Mouse (Mus musculus) NIH3T3 (cell line): ENCODE results near the gene Zc2hc1c.
A peak's percentile ranks its signal among the peaks of the same experiment; 100 is the strongest.
"Not testable (repeated sequence)": the region's sequence is repeated elsewhere in the genome, so short reads cannot be mapped to it uniquely, and the experiment has no call there.

Source experiments
- DNase-seq: peaks from one replicate; pipeline ENCODE4 v3.0.0-alpha.2; 2012; ENCODE audit warnings: low read depth

Gene Zc2hc1c

GRCm38 (mm10) chr12:85288486-85289156 lies at the start of gene Zc2hc1c:
TSS of gene Zc2hc1c (plus strand) at chr12:85288591.
- DNase-seq = peak; percentile 92

DNA sequence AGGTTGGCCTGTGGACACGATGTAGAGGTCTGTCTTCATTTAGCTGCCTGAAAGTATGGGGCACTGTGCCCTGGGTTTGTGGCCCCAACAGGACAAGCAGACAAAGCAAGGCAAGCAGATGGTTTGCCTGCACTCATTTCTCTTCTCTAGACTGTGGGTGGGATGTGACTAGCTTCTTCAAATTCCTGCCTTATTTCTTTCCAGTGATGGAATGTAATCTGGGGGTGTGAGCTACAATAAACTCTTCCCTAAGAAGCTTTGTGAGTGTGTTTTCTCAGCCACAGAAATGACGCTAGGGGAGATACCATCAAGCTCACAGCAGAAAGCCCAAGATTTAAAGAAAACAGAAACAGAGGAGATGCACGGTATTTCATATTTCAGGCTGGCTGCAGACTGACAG lies 36.3 kb upstream of the Zc2hc1c start:
- no peak for DNase-seq

- DNase-seq = peak; percentile 34
Observed at GRCm38 (mm10) chr12:85256074-85256751, 32.2 kb upstream of the Zc2hc1c start.

DNA sequence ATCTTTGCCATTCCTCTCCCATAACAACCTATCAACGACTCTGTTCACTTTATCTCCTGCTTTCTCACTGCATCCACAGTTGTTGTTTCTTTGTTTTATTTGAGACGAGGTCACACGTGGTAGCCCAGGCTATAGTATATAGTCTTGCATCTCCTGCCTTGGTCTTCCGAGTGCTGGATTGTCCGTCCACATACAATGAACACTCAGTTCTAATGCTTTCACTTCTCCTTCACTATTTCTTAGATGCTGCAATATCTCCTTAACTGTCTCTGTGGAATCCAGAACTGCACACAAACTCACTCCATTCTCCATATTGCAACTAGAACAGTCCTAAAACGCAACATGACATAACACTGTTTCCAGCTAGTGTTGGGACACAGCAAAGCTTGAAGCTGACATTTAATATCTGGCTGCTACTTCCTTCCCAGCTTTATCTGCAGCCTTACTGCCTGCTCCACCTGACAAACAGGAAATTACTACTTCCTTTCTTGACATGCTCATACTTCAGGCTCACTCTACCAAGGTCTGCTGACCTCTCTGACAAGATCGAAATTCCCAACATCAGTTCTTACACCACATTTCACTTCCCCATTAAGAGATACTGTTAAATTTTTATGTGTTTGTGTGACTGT lies 31.3 kb upstream of the Zc2hc1c start:
- no peak for DNase-seq

- DNase-seq = peak; percentile 18
Observed at GRCm38 (mm10) chr12:85262489-85262888, 25.9 kb upstream of the Zc2hc1c start.

DNA sequence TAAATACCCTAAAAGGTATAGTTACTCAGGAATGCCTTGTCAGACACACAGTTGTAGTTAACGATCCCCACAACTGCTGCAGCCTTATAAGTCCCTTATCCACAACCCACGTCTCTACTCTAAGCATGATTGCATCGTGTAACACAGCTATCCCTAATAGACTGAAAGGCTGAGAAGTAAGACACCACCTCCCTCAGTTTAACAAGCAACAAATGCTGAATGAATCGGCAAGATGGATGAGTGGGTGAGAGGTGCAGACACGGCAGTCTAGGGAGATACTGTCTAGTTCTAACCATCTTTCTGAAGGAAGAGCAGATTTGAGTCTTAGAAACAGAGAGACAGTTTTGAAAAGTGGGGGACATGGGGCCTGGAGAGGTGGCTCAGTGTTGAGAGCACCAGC lies 25.2 kb upstream of the Zc2hc1c start:
- DNase-seq = no peak

DNA sequence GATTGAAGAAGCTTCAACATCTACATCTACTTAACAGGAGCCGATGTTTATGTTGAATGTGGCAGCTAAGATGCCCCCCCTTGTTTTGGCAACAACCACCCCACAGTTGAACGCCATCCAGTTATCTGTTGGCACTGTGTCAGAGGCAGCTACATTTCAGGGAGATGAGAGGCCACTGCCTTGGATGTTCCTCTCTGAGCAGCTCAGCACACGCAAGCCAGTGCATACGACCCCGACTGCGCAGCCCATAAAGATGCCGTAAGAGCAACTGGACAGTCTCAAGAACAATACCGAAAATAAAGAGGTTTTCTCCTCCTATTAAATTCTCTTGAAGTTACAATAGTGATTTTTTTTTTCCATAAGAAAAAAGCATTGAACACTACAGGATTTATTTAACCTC lies 23.9 kb upstream of the Zc2hc1c start:
- peak; percentile 43 for DNase-seq

DNA sequence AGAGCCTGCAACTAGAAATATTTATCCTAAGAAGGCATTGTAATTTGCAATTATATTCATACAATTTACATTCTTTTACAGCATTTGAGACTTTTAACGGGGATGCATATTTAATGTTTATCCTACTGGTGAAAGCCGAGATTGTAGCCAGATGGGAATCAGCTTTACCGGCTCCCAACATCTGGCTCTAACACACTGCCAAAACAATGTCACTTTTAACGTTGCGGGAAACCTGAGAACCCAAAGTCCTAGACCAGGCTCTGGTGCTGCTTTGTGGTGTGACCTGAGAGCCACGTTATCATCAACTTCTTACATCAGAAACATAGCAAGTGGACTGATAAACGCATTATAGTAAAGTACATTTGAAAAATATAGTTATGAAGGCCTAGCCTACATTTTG lies 23.5 kb upstream of the Zc2hc1c start:
- peak; percentile 41 for DNase-seq

- no peak for DNase-seq
Observed at GRCm38 (mm10) chr12:85266248-85266647, 22.1 kb upstream of the Zc2hc1c start.

GRCm38 (mm10) chr12:85269821-85270220 lies 18.6 kb upstream of the Zc2hc1c start:
- DNase-seq = no peak

DNA sequence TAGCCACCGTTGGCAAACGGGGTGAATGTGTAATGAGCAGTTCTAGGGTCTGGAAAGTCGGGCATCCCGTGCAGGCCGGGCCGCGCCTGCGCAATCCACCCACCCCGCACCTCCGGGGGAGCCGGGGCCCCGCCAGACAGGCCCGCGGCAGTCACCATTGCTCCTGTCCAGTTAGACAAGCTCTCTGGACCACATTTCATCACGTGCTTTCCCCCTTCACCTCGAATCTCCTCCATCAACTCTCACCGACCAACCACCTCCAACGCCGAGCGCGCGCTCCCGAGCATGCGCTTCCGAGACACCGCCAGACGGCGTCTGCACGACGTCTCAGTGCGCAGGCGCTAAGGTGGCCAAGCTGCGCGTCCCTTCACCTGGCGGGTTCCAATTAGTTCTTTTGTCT lies 18.1 kb upstream of the Zc2hc1c start, which contains the start of gene Mlh3:
Gene Mlh3 (minus strand): TSS at position 281 of the 400 bp plus-strand sequence.
- no peak for DNase-seq

GRCm38 (mm10) chr12:85271132-85271842 lies 17.1 kb upstream of the Zc2hc1c start:
- DNase-seq = peak; percentile 21

DNA sequence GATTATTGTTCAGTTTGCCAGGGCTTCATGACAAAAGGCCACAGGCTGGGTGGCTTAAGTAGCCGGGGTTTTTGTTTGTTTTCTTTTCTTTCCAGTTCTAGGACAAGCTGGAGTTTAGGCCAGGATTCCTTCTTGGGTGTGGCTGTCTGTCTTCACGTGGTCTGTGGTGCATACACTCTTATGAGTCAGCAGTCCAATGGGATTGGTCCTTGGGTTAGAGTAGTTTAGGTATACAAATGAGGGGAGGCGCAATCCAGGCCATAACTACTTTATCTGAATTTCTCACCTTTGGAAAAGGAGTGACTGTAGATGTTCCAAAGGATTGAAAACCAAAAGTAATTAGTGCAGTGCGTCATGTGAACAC lies 16.6 kb upstream of the Zc2hc1c start:
- DNase-seq = peak; percentile 52

DNA sequence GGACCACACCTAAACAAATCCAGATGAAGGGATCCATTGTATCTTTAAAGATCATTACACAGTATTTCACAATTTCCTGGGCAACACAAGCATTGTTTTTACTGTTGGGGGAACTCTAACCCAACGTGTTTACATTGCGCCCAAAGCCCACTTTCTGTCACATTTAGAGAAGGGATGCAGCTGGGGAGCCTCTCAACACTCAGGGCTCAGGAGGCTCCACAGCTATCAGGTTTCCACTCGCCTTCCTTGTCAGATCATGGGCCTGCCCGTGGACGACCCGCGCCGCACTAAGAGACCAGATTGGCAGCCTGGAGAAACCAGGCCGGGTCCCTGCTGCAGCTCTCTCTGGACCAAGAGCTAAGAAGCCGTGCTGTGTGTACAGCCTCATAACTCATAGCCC lies 14.9 kb upstream of the Zc2hc1c start:
- DNase-seq = peak; percentile 45

- no peak for DNase-seq
Observed at GRCm38 (mm10) chr12:85276273-85276672, 12.1 kb upstream of the Zc2hc1c start.

DNA sequence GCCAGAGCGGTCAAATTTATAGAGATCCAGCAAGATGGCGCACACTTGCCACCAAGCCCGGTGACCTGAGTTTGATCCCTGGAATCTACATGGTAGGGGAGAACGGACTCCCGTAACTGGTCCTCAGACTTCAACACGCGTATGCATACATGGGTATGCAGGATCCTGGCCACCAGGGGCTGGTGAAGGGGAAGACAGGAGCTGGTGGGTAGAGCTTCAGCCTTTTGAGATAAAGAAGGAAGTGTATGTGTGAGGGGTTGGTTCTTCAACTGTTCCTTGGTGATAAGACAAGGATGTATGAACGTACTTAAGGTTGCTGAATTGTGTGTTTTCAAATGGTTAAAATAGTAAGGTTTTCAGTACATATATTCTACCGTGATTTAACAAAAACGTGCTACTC lies 9.5 kb upstream of the Zc2hc1c start:
- no peak for DNase-seq

DNA sequence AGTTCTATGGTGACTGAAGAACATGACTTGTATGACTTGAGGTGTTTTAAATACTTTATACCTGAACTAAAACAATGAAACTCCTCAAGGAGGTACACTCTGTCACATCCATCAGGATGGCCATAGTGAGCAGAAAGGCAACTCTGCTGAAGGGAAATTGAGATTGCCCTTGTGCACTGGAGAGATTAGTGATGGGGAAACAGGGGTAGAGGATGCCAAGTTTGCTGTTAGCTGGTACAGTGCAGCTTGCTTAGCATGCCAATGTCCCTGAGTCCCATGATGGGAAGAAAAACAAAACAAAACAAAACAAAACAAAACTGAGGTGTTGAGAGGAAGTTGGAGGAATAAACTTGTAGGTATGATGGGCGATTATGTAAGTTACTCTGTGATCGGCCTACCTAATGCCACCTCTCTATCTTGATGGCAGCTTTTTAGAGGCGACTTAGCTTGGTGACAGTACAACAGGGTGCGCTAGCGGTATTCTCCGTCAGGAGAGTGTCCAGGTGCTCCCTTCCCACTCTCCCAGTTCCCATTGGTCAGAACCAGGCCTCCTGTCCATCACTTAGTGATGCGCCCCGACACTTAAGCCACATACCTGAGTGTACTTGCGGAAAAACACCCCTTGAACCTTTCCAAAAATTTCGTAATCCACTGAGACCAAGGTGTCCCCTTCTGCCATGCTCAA lies 8.9 kb upstream of the Zc2hc1c start:
- peak; percentile 27 for DNase-seq

GRCm38 (mm10) chr12:85280105-85280844 lies 8.1 kb upstream of the Zc2hc1c start:
- DNase-seq = peak; percentile 99

DNA sequence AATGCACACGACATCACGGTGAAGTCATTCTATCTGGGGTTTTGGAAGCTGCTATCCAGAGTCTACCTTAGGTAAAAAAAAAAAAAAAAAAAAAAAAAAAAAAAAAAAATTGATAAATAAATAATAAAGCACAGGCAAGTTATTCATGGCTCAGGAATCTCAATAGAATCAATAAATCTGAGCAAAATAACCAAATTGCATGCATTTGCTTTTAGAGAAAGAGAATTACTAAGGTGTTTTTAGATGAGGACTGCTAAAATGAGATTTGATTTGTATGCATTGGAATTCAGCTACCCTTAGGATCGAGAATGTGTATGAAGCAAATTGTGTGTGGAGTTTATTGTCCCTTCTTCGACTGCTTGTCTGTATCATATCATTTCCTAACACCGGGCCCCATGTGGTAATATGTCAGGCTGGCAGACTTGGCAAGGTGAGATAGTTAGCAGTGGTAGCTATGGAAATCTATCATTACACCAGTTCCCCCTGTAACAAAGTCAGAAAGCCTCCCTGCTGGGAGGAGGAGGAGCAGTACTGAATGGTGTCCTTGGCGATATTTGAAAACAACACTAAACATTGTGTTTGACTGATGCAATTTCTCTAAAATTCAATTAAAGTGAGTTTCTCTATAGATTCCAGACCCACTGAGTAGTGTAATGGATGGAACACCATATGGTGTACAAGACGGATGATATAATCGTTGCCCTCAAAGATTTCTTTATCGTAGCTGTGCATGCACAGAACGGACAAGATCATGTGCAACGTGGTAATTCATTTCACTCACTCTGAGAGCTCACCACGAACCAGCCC lies 7.3 kb upstream of the Zc2hc1c start:
- DNase-seq = no peak

GRCm38 (mm10) chr12:85281756-85282155 lies 6.6 kb upstream of the Zc2hc1c start:
- DNase-seq = not testable (repeated sequence)
